Mouse (Mus musculus): ENCODE measurements around the gene Fbxl12. TPM values are rescaled to one million over a fixed set of nuclear protein-coding genes. Genes with fewer than 3 reads are reported as not detected.

Gene Fbxl12
- polyA plus RNA-seq (2014; fragmentation: Illumina TruSeq; extraction: RNeasy Lipid Tissue Mini Kit (QIAGEN cat#74804); ENCODE audit: low read depth, low replicate concordance): 13.0 TPM

DNA sequence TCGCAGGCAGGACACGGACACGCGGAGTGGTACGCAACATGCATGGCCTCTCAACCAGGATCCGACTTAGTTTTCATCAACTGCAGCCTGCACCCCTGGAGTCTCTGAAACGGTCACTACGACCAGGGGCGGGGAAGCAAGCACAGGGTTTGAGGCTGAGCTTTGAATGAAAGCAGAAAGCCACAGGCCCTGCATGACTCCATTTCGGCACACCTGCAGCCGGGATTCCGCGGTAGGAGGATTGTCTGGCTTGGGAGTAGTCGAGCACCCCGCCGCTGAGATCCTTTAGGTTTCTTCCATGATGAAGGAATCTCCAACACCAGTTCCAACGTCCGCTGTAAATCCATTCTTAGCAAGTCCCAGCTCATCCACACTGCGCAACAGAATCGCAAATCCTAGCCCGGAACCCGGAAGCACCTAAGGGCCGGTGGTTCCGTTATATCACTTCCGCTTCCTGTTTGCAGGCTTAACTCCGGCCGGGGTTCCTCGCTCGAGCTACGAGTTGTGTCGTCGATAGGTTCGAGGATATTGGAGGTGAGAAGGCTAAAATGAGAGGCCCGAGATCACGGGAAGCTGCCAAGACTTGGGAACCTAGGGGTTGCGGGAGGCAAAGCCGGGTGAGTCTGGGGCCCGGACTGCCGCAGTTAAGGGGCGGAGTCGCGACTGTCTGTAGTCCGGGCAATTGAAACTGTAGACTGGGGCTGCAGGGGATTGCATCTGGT lies at the start of gene Fbxl12:
TSS of gene Fbxl12 (minus strand) at position 408 of the 722 bp plus-strand sequence.

DNA sequence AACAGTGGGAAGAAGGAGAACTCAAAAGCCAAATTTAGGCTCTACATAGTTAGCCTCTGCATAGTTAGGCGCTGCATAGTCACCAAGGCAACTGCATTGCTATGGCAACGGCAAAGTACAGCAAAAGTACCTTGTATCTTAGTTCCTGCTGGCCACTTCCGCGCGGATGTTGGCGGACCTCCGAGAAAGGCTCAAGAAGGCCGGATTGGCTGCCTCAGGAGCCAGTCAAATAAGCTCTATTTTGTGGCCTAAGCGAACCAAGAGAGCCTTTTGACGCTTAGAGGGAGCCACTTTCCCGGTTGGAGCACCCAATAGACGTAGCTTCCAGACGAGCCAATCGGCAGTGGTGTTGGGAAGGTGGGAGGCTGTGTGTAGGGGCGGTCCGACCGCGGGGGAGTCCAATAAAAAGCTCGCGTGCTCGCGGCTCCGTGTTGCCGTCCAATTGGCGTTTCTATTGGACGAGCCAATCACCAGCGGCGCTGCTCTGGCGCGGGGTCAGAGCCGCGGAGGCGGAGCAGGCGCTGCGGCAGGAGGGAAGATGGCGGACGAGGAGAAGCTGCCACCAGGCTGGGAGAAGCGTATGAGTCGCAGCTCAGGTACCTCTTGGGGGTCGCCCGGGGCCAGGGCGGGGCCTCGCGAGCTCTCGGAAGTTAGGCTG lies 7.2 kb upstream of the Fbxl12 start, which contains the start of gene Pin1:
TSS of gene Pin1 (plus strand) at position 494 of the 658 bp plus-strand sequence.

DNA sequence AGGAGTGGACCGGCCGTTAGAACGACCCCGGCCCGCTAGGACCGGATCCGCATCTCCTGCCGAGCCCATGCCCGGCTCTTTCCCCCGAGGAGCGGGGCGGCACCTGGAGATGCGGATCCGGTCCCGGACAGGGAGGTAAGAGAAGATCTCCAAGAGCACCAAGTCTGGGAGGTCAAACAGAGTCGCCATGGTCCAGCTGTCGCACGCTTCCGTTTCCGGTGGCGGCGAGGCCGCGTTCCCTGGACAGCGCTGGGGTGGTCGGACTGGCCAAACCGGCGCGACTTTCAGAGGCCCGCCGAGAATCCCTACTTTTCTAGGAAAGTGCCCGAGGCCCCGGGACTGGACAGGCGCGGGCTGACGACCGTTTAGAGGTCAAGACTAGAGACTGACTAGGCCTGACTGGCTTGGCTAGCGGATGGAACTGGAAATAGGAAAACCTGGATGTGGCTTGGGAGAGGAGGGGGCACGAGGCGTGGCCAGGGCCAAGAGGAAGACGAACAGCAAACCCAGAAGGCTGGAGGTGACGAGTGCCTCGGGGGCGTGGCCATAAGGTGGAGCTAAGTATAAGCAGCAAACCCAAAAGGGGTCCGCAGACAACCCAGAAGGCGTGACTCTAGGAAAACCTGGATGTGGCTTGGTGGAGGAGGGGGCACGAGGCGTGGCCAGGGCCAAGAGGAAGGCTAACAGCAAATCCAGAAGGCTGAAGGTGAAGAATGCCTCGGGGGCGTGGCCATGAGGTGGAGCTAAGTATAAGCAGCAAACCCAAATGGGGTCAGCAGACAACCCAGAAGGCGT lies 2.3 kb downstream of the Fbxl12 start, which contains the start of gene Ubl5:
TSS of gene Ubl5 (plus strand) at position 778 of the 795 bp plus-strand sequence.

DNA sequence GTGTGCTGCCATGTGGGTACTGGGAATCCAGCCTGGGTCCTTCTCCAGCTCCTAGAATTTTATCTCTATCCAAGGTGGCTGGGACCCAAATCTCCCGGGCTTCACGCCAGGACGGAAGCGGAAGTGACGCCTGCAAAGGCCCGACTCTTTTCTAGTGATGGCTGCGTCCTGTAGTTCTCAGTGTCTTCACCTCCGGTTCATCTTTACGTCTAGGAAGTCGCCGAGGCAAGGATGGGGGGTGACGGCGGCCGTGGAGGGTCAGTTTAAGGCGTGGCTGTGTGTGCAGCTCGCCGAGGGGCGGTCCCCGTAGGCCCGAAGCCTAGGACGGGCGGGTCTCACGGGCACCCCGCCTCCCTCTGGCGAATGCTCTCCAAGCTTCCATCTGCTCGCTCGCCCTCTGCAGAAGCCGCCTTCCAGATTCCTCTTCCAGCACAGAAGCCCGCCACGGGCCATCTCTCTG lies 63.4 kb downstream of the Fbxl12 start, which contains the start of gene Zfp846:
TSS of gene Zfp846 (plus strand) at position 117 of the 460 bp plus-strand sequence.

Other genes with a start within 250 kb of the Fbxl12 start
- gene Zfp26, start 184.6 kb downstream of the Fbxl12 start, polyA plus RNA-seq (2014; fragmentation: Illumina TruSeq; extraction: RNeasy Lipid Tissue Mini Kit (QIAGEN cat#74804); ENCODE audit: low read depth, low replicate concordance): 16.9 TPM
- gene Zfp426, start 152.0 kb downstream of the Fbxl12 start, polyA plus RNA-seq (2014; fragmentation: Illumina TruSeq; extraction: RNeasy Lipid Tissue Mini Kit (QIAGEN cat#74804); ENCODE audit: low read depth, low replicate concordance): 54.1 TPM
- 16.7 TPM for gene Zfp266, start 123.3 kb downstream of the Fbxl12 start, polyA plus RNA-seq (2014; fragmentation: Illumina TruSeq; extraction: RNeasy Lipid Tissue Mini Kit (QIAGEN cat#74804); ENCODE audit: low read depth, low replicate concordance)
- gene Zfp846, start 63.5 kb downstream of the Fbxl12 start, polyA plus RNA-seq (2014; fragmentation: Illumina TruSeq; extraction: RNeasy Lipid Tissue Mini Kit (QIAGEN cat#74804); ENCODE audit: low read depth, low replicate concordance): 15.8 TPM
- 65.6 TPM for gene Ubl5, start 1.9 kb downstream of the Fbxl12 start, polyA plus RNA-seq (2014; fragmentation: Illumina TruSeq; extraction: RNeasy Lipid Tissue Mini Kit (QIAGEN cat#74804); ENCODE audit: low read depth, low replicate concordance)
- 0.95 TPM for gene Pin1, start 7.3 kb upstream of the Fbxl12 start, polyA plus RNA-seq (2014; fragmentation: Illumina TruSeq; extraction: RNeasy Lipid Tissue Mini Kit (QIAGEN cat#74804); ENCODE audit: low read depth, low replicate concordance)
- gene Olfm2, start 101.6 kb upstream of the Fbxl12 start, polyA plus RNA-seq (2014; fragmentation: Illumina TruSeq; extraction: RNeasy Lipid Tissue Mini Kit (QIAGEN cat#74804); ENCODE audit: low read depth, low replicate concordance): 1.4 TPM
- not detected for gene Col5a3, start 170.3 kb upstream of the Fbxl12 start, polyA plus RNA-seq (2014; fragmentation: Illumina TruSeq; extraction: RNeasy Lipid Tissue Mini Kit (QIAGEN cat#74804); ENCODE audit: low read depth, low replicate concordance)
- not detected for gene Rdh8, start 173.7 kb upstream of the Fbxl12 start, polyA plus RNA-seq (2014; fragmentation: Illumina TruSeq; extraction: RNeasy Lipid Tissue Mini Kit (QIAGEN cat#74804); ENCODE audit: low read depth, low replicate concordance)
- 0.46 TPM for gene A230050P20Rik, start 223.9 kb upstream of the Fbxl12 start, polyA plus RNA-seq (2014; fragmentation: Illumina TruSeq; extraction: RNeasy Lipid Tissue Mini Kit (QIAGEN cat#74804); ENCODE audit: low read depth, low replicate concordance)
- gene Angptl6, start 235.0 kb upstream of the Fbxl12 start, polyA plus RNA-seq (2014; fragmentation: Illumina TruSeq; extraction: RNeasy Lipid Tissue Mini Kit (QIAGEN cat#74804); ENCODE audit: low read depth, low replicate concordance): not detected
- gene Ppan, start 243.4 kb upstream of the Fbxl12 start, polyA plus RNA-seq (2014; fragmentation: Illumina TruSeq; extraction: RNeasy Lipid Tissue Mini Kit (QIAGEN cat#74804); ENCODE audit: low read depth, low replicate concordance): 0.57 TPM

All from testis, adult 10 weeks (tissue).